Mouse (Mus musculus) limb, embryonic 13.5 days (tissue): Measurements from ENCODE around the gene Arhgef3. TPM values are rescaled to one million over a fixed set of nuclear protein-coding genes. Genes with fewer than 3 reads are reported as not detected.
"Not testable (repeated sequence)": the region's sequence is repeated elsewhere in the genome, so short reads cannot be mapped to it uniquely, and the experiment has no call there.

ENCODE experiments used
- ATAC-seq: fragments of 200-750 bp; cut with Nextera tagmentation; 2 replicates; pipeline ENCODE4 v1.8.0; 2017; ENCODE audit warnings: low read depth, moderate number of reproducible peaks, moderate TSS enrichment; ENCODE audit not compliant: low FRiP score
- H3K27ac ChIP-seq: fragments of 300-500 bp; sonication (generic); 2 replicates; pipeline ENCODE4 v1.5.1; 2015; ENCODE audit warnings: inconsistent platforms, mild to moderate bottlenecking, moderate library complexity
- H3K27me3 ChIP-seq: fragments of 300-500 bp; sonication (generic); 2 replicates; pipeline ENCODE4 v1.6.1; 2015; ENCODE audit warnings: mild to moderate bottlenecking, inconsistent platforms
- H3K36me3 ChIP-seq: fragments of 300-500 bp; sonication (generic); 2 replicates; pipeline ENCODE4 v1.6.1; 2015; ENCODE audit warnings: inconsistent platforms, mild to moderate bottlenecking, moderate library complexity
- H3K4me1 ChIP-seq: fragments of 300-500 bp; sonication (generic); 2 replicates; pipeline ENCODE4 v1.6.1; 2015; ENCODE audit warnings: inconsistent platforms
- H3K4me2 ChIP-seq: fragments of 300-500 bp; sonication (generic); replicated peaks from 2 replicates; pipeline ENCODE4 v1.6.1; 2015; ENCODE audit warnings: inconsistent platforms, mild to moderate bottlenecking, moderate library complexity
- H3K4me3 ChIP-seq: fragments of 300-500 bp; sonication (generic); 2 replicates; pipeline ENCODE4 v1.5.1; 2015; ENCODE audit warnings: moderate library complexity, mild to moderate bottlenecking, inconsistent platforms
- H3K9ac ChIP-seq: fragments of 300-500 bp; sonication (generic); 2 replicates; pipeline ENCODE4 v1.6.1; 2015; ENCODE audit warnings: mild to moderate bottlenecking, inconsistent platforms
- H3K9me3 ChIP-seq: fragments of 300-500 bp; sonication (generic); 2 replicates; pipeline ENCODE4 v1.6.1; 2016; ENCODE audit warnings: inconsistent platforms
- WGBS: fragments of 180-500 bp; shearing (Covaris S2); methylation state at CpG from one replicate; pipeline ENCODE4 v1.1.7; 2015; 5-methylcytosine and 5-hydroxymethylcytosine counted together
- polyA plus RNA-seq: library from polyadenylated mRNA; unstranded; fragments of >200 nt; fragmentation: Nextera tagmentation; extraction: Ambion mirVana; gene quantifications from 2 replicates; pipeline ENCODE4 v1.2.1, GENCODE M21; 2015

Gene Arhgef3
- polyA plus RNA-seq, 1 experiment from 2014 or later, result 24.1 TPM

- Histone ChIP-seq H3K4me2 (no peak overlapping the region), H3K27me3 (no peaks in the 10 kb centered on the region), H3K9me3 (no peaks in the 10 kb centered on the region), H3K27ac (no peak overlapping the region), H3K4me3 (no peak overlapping the region), H3K4me1 (peaks cover 13% of the 10 kb centered on the region), H3K36me3 (no peaks in the 10 kb centered on the region), H3K9ac (no peak overlapping the region)
- ATAC-seq, result no peak
Observed at GRCm38 (mm10) chr14:27206443-27206842, 91.7 kb downstream of the Arhgef3 start.

DNA sequence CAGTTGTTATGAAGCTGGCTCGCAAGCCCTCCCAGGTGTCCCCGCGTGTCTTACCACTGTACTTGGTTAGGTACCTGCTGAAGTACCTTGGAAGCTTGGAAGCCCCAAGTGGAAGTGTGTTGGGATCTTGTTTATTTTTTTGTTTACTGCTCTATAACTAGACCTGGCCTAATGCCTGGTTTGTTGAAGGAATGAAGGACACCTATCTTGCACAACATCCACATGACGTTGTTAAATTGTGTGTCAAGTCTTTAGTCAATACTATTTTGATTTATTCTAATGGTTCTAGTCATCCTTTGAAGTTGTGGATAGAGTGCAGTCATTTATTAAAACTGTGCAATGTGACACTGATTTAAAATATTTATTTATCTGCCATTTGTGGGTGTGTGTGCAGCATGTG is 94.8 kb downstream of the Arhgef3 start:
- H3K27ac ChIP-seq, result no peak overlapping the region
- no peak for ATAC-seq
- no peak overlapping the region for H3K4me3 ChIP-seq
- no peak overlapping the region for H3K4me2 ChIP-seq
- no peaks in the 10 kb centered on the region for H3K27me3 ChIP-seq
- H3K9ac ChIP-seq, result no peak overlapping the region
- H3K36me3 ChIP-seq, result no peaks in the 10 kb centered on the region
- 0 out of 2 replicates have a peak, but pooled peaks cover 3% of the 10 kb centered on the region for H3K4me1 ChIP-seq
- WGBS, result 90% methylated on average over 4 of the region's 4 CpGs
- H3K9me3 ChIP-seq, result no peaks in the 10 kb centered on the region

DNA sequence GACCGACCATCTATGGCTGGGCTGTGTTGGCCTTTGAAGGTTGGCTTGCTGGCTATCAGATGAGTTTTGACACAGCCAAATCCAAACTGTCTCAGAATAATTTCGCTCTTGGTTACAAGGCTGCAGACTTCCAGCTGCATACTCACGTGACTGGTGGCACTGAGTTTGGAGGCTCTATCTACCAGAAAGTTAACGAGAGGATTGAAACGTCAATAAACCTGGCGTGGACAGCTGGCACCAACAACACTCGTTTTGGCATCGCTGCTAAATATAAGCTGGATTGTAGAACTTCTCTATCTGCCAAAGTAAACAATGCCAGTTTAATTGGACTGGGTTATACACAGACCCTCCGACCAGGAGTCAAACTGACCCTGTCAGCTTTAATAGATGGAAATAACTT is 96.1 kb downstream of the Arhgef3 start:
- not testable (repeated sequence) for ATAC-seq, H3K4me1 ChIP-seq, H3K36me3 ChIP-seq, H3K27ac ChIP-seq, H3K27me3 ChIP-seq, H3K4me2 ChIP-seq, H3K4me3 ChIP-seq, H3K9me3 ChIP-seq, H3K9ac ChIP-seq
- 50% methylated on average over 9 of the region's 9 CpGs for WGBS

DNA sequence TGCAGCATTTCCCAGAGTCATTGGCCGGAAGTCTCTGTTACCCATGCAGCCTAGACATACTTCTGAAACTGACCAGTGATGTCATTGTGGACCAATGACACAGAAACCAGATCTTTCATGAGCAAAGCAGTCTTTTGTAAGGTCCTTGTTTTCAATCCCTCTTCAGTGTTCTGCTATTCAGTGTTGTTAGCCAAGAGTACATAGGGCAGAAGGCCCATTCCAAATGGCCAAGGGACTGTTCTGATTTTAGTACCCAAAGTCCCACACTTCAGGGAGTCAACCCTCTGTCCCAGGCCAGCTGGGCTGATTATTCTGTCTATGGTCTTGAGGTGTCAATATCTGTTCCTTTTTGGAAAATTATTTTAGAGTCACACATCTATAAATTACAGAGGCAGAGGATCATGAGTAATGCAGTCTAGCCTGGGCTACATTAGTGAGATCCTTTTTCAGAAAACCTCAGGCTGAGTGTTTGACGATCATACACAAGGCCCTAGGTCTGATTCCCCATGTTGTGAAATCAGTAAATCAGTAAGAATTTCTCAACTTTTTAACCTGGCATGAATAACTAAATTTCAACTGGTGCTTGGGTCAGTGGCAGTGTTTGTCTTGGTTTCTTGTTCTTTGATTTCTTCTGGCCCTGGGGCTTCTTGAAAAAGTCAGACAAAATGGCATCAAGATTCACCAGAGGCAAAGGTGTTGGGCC is 97.2 kb downstream of the Arhgef3 start:
- no peaks in the 10 kb centered on the region for H3K4me1 ChIP-seq
- ATAC-seq, result no peak
- H3K27ac ChIP-seq, result no peak overlapping the region
- H3K9me3 ChIP-seq, result no peaks in the 10 kb centered on the region
- H3K4me3 ChIP-seq, result no peak overlapping the region
- H3K36me3 ChIP-seq, result no peaks in the 10 kb centered on the region
- H3K9ac ChIP-seq, result no peak overlapping the region
- no peak overlapping the region for H3K4me2 ChIP-seq
- 96% methylated on average over 2 of the region's 2 CpGs for WGBS
- H3K27me3 ChIP-seq, result no peaks in the 10 kb centered on the region

DNA sequence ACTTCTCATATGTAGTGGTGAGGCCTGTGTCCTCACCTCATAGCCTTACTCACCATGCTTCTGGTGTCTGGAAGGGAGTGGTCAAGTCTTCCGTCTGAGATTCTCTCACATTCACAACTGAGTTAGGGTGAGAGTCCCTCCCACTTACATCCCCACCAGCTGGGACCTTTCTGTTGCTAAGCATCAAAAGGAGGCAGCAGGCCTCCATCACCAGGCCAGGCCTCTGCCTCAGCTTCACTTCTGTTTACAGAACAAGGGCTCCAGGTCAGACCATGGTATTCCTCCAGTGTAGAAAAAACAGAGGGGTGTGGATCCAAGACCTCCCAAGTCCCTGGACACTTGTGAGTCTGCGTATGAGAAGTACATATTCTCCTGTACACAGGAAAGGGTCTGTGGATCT is 99.5 kb downstream of the Arhgef3 start:
- no peaks in the 10 kb centered on the region for H3K9me3 ChIP-seq
- H3K27ac ChIP-seq, result no peak overlapping the region
- WGBS, result 72% methylated on average over 2 of the region's 2 CpGs
- no peaks in the 10 kb centered on the region for H3K36me3 ChIP-seq
- no peaks in the 10 kb centered on the region for H3K27me3 ChIP-seq
- H3K4me1 ChIP-seq, result no peaks in the 10 kb centered on the region
- no peak overlapping the region for H3K4me2 ChIP-seq
- no peak for ATAC-seq
- no peak overlapping the region for H3K4me3 ChIP-seq
- no peak overlapping the region for H3K9ac ChIP-seq

DNA sequence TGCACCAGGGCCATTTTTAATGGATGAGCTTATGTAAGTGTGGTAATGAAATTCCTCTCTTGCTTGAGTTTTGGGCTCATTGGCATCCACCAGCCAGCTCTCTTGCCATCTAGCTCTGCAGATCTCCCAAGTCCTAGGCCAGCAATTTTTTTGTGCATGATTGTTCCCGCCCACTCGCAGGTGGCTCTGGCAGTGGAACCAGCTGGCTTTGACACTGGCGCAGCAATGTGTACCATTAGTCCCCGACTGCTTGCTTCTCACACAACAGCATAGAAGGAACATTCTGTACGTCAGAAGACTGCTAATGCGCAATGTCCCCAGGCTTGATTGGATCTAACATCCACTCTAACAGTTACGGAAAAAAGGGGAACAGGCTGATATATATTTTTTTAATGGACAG is 105.0 kb downstream of the Arhgef3 start:
- no peak for ATAC-seq
- Histone ChIP-seq H3K4me2 (no peak overlapping the region), H3K4me3 (no peak overlapping the region), H3K9me3 (no peaks in the 10 kb centered on the region), H3K36me3 (no peaks in the 10 kb centered on the region), H3K27me3 (no peaks in the 10 kb centered on the region), H3K27ac (no peak overlapping the region), H3K4me1 (no peaks in the 10 kb centered on the region), H3K9ac (no peak overlapping the region)
- 88% methylated on average over 7 of the region's 7 CpGs for WGBS

DNA sequence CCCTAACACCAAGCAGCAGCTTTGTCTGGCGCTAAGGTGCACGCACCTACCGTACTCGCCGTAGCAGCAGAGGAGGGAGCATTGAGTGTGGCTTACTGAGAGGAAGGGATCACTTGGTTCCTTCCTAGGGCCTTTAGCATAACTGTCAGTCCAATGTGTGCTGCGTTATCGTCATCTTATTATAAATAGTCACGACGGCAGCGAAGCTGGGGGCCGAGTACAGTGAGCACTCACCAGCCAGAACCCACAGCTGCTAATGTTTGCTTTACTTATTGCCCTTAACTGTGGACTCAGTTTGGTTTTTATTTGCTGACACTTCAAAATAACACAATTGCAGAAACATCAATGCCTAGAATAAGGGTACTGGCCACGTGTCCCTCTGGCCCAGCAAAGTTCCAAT is 105.6 kb downstream of the Arhgef3 start:
- WGBS, result 85% methylated on average over 12 of the region's 12 CpGs
- no peak overlapping the region for H3K4me2 ChIP-seq

GRCm38 (mm10) chr14:27224636-27225035 is 109.9 kb downstream of the Arhgef3 start:
- Histone ChIP-seq H3K27me3 (no peaks in the 10 kb centered on the region), H3K27ac (no peak overlapping the region), H3K4me2 (no peak overlapping the region), H3K4me1 (peaks cover 12% of the 10 kb centered on the region), H3K9me3 (no peaks in the 10 kb centered on the region), H3K9ac (no peak overlapping the region), H3K36me3 (no peaks in the 10 kb centered on the region), H3K4me3 (no peak overlapping the region)
- WGBS, result 84% methylated on average over 7 of the region's 7 CpGs
- ATAC-seq, result no peak

More for the DNA sequence above, 105.6 kb downstream of the Arhgef3 start:
- Histone ChIP-seq H3K4me1 (no peaks in the 10 kb centered on the region), H3K9me3 (no peaks in the 10 kb centered on the region), H3K27me3 (no peaks in the 10 kb centered on the region), H3K27ac (no peak overlapping the region), H3K9ac (no peak overlapping the region), H3K4me3 (no peak overlapping the region), H3K36me3 (no peaks in the 10 kb centered on the region)
- ATAC-seq, result no peak

GRCm38 (mm10) chr14:27226288-27226687 is 111.6 kb downstream of the Arhgef3 start:
- H3K9me3 ChIP-seq, result no peaks in the 10 kb centered on the region
- H3K4me3 ChIP-seq, result no peak overlapping the region
- 87% methylated on average over 3 of the region's 3 CpGs for WGBS
- no peak overlapping the region for H3K4me2 ChIP-seq
- H3K36me3 ChIP-seq, result no peaks in the 10 kb centered on the region
- H3K9ac ChIP-seq, result no peak overlapping the region
- no peak for ATAC-seq
- no peaks in the 10 kb centered on the region for H3K27me3 ChIP-seq
- peaks cover 26% of the 10 kb centered on the region for H3K4me1 ChIP-seq
- no peak overlapping the region for H3K27ac ChIP-seq

GRCm38 (mm10) chr14:27228288-27228687 is 113.6 kb downstream of the Arhgef3 start:
- WGBS, result 35% methylated on average over 2 of the region's 2 CpGs
- H3K36me3 ChIP-seq, result no peaks in the 10 kb centered on the region
- H3K9me3 ChIP-seq, result no peaks in the 10 kb centered on the region
- no peak overlapping the region for H3K9ac ChIP-seq
- H3K27me3 ChIP-seq, result no peaks in the 10 kb centered on the region
- H3K27ac ChIP-seq, result no peak overlapping the region
- no peak for ATAC-seq
- peaks cover 26% of the 10 kb centered on the region for H3K4me1 ChIP-seq
- no peak overlapping the region for H3K4me3 ChIP-seq
- H3K4me2 ChIP-seq, result no peak overlapping the region

GRCm38 (mm10) chr14:27228941-27229371 is 114.3 kb downstream of the Arhgef3 start:
- Histone ChIP-seq H3K27me3 (no peaks in the 10 kb centered on the region), H3K4me1 (peaks cover 26% of the 10 kb centered on the region), H3K9ac (no peak overlapping the region), H3K9me3 (no peaks in the 10 kb centered on the region), H3K36me3 (no peaks in the 10 kb centered on the region), H3K27ac (no peak overlapping the region), H3K4me3 (no peak overlapping the region), H3K4me2 (no peak overlapping the region)
- 64% methylated on average over 5 of the region's 5 CpGs for WGBS
- no peak for ATAC-seq

DNA sequence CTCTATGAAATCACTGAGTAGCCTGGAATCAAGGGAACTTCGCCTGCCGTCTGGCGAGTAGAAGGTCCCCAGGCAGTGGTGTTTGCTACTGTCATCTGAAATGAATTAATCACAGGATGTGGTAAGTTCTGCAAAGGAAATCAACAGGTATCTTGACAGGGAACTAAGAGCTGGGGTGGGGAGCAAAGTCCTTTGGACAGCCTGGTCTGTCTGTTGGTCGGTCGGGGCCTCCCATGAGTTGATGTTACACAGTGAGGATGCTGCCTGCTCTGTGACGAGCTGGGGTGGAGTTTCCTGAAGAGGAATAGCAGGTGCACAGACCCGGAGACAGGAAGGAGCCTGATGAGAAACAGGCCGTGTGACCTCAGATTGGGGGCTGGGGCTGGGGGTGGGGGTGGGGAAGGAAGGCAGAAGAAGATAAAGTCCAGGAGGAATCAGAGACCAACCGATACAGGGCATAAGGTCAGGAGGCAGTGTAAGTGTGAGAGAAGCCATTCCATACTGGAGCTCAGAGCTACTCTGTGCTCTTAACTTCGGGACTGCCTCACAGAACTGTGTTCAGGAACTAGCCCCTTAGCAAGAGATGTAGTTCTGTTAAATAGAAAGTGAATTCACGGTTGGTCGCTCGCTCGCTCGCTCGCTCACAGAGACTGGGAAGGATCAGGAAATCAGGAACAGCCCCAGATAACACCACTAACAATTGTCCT is 114.9 kb downstream of the Arhgef3 start:
- no peak overlapping the region for H3K4me3 ChIP-seq
- H3K36me3 ChIP-seq, result no peaks in the 10 kb centered on the region
- H3K27ac ChIP-seq, result peak overlapping the region; percentile 55; the same call in 1 of the 2 replicates
- no peaks in the 10 kb centered on the region for H3K9me3 ChIP-seq
- H3K27me3 ChIP-seq, result no peaks in the 10 kb centered on the region
- peaks cover 26% of the 10 kb centered on the region for H3K4me1 ChIP-seq
- no peak for ATAC-seq
- H3K9ac ChIP-seq, result no peak overlapping the region
- 18% methylated on average over 16 of the region's 16 CpGs for WGBS
- H3K4me2 ChIP-seq, result peak overlapping the region; percentile 21; the same call in 1 of the 2 replicates
